Mouse (Mus musculus) gastrocnemius, adult 2 months (tissue): ENCODE measurements around the gene Galnt18. TPM values are rescaled to one million over a fixed set of nuclear protein-coding genes. Genes with fewer than 3 reads are reported as not detected.

Experiments used
- DNase-seq: peaks from one replicate; pipeline ENCODE4 v3.0.0; 2022
- H3K27ac ChIP-seq: fragments of 200-600 bp; 2 replicates; pipeline ENCODE4 v1.8.1; 2022; ENCODE audit warnings: mild to moderate bottlenecking
- H3K4me3 ChIP-seq: fragments of 200-600 bp; 2 replicates; pipeline ENCODE4 v1.8.1; 2022; ENCODE audit warnings: mild to moderate bottlenecking, moderate library complexity
- CTCF ChIP-seq: fragments of 200-600 bp; IDR thresholded peaks from 2 replicates; pipeline ENCODE4 v1.8.1; 2022; ENCODE audit warnings: antibody characterized with exemption, mild to moderate bottlenecking, moderate library complexity
- intact Hi-C: fragments of 180-260 bp; cut with DNase I; formaldehyde crosslinking; loops from one replicate; pipeline ENCODE4 v1.15.1; 2025
- microRNA-seq: library from miRNA; unstranded; fragments of <30 nt; microRNA quantifications from one replicate; pipeline ENCODE4 v1.2.0, GENCODE M21; 2021
- total RNA-seq, 2 experiments: library from RNA; stranded (reverse); gene quantifications; 2 replicates each; pipeline ENCODE4 v1.2.3; 2021

The Galnt18 gene
- total RNA-seq, 2 experiments from 2014 or later: 3.1 to 4.4 TPM

DNA sequence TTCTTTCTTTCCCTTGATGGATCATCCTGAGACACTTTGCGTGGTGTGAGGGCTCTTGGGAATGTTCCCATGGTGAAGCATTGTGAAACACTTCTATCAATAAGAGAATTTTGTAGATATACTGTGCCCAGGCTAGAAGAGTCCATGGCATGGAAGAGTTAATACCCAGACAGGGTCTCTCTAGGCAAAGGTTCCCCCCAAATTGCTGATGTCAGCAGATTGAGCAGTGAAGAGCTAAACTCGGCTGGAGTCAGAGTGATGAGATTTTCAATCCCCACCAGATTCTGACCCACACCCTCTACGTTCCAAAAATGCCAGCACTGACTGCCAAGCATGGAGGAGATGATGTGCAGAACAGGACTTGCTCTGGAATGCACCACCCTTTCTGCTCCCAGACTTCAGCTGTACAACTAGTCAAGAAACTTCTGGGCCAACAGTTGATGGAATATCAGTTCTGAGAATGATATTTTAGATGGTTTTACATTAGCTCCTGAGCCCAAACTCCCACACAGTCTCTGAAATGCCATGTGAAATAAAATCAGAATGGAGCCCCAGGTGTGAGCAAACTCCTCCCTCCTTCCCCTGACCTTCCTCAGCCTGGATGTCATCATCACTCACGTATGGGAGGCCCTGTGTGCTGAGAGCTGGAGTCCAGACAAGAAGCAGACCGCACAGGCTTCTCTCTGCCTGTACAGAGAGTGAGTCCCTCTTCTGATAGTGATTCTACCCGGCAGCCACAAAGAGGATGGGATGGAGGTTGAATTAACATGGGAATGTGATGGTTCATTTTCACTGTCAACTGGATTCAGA lies 329.3 kb downstream of the Galnt18 start:
- TF ChIP-seq CTCF: no peak
- intact Hi-C loops: no loop called here
- H3K4me3 ChIP-seq: no peak overlapping the region

DNA sequence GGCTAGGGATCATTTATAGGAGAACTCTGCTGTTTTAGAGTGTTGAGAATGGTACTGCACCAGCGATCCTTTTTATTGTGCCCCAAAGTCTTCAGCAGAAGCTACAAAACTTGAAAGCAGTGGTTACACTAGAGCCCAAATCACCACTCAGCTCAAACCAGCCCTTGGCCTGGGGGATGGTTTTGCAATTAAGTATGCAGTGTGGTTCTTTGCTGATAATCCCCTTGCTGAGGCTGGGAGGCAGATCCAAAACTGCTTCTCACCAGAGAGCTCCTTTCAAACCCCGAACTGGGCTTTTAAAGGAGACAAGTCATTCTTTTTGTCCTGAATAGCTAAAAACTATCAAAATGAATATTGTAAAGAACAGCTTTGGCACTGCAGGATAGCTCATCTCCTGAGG lies 346.6 kb downstream of the Galnt18 start:
- Histone ChIP-seq H3K4me3 (no peak overlapping the region), H3K27ac (no peak overlapping the region)
- intact Hi-C loops: no loop called here
- no peak for DNase-seq
- no peak for TF ChIP-seq CTCF

More for the DNA sequence above, 329.3 kb downstream of the Galnt18 start:
- no peak for DNase-seq
- no peak overlapping the region for H3K27ac ChIP-seq

DNA sequence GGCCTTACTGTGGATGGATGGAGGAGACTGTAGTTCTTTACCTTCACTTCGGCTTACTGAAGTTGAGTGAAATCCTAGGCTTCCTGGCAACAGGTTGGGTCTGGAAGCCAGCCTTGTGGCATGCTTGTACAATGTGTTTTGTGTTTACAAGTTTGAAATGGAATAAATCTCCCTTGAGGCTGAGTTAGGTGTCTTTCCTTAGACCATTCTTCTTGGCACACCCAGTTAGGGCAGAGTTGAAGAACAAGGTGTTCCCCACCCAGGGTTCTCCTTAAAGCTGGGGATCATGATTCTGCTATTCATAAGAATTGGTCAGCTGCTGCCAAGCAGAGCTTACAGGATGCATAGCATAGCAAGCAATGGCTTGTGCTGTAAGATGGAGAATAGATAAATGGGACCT lies 352.4 kb downstream of the Galnt18 start:
- H3K4me3 ChIP-seq: no peak overlapping the region
- no peak for TF ChIP-seq CTCF
- intact Hi-C loops: no loop called here
- no peak overlapping the region for H3K27ac ChIP-seq
- no peak for DNase-seq

Small RNAs within 50 kb of the gene (microRNA-seq; reads per million reads assigned to microRNA genes)
- not detected for gene Gm25787

Other genes with a start within 250 kb of the Galnt18 start
- 100 to 1,000 TPM; 209 to 221 TPM for gene Usp47, start 243.5 kb upstream of the Galnt18 start, total RNA-seq